Mouse (Mus musculus): ENCODE results near the gene Slc25a28. TPM values are rescaled to one million over a fixed set of nuclear protein-coding genes. Genes with fewer than 3 reads are reported as not detected.

Slc25a28 gene
- polyA plus RNA-seq, 1 experiment, result 74.4 TPM

DNA sequence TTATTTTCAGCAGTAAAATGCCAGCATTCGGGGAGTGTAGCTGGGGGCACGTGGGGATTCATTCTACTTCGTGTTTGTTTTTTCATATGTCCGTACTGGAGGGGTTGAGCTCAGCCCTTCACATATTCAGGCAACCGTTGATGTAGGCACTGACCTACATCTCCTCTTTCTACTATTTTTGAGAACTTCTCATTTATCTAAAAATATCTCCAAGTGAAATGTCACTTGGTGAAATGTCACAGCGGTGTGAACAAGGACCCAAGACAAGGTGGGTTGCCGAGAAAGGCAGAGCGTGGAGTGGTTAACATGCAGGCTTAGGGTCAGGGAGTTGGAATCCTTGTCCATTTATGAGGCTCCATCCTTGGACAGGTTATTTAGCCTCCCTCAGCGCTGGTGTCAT, 27.4 kb downstream of the Slc25a28 start:
- 65% methylated on average over 9 of the region's 9 CpGs for WGBS
- Histone ChIP-seq H3K4me3 (replicated peaks; ENCODE audit: extremely low read depth, low read depth, low read length) (no peak overlapping the region), H3K4me1 (ENCODE audit: control insufficient read depth, insufficient read depth, low read length) (no peaks in the 10 kb centered on the region)
- TF ChIP-seq POLR2A (IDR thresholded peaks at IDR 0.05; ENCODE audit: borderline replicate concordance, extremely low read depth, low read depth, low read length) (no peak), CTCF (IDR thresholded peaks at IDR 0.05; ENCODE audit: insufficient read depth, low read length) (no peak)
- no peak for DNase-seq

DNA sequence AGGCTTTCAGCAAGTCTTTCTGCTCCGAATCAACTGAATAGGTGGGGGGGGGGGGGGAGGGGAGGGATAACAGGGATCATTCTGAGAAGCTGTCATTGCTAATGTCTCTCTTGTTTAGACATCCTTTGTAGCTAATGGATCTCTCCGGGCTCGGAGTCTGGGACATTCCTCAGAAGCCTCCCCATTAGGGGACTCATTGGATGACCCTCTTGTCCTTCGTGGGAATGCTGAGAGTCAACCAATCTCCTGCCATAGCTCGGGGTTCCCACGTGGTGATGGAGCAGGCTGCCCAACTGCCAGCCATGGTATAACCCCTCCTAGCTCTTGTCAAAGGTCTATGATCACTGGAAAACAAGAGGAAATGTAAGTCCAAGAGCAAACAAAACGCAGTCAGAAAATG, 27.8 kb downstream of the Slc25a28 start:
- TF ChIP-seq CTCF (IDR thresholded peaks at IDR 0.05; ENCODE audit: insufficient read depth, low read length), result no peak
- no peak for TF ChIP-seq POLR2A (IDR thresholded peaks at IDR 0.05; ENCODE audit: borderline replicate concordance, extremely low read depth, low read depth, low read length)
- H3K4me3 ChIP-seq (replicated peaks; ENCODE audit: extremely low read depth, low read depth, low read length), result no peak overlapping the region
- WGBS, result 36% methylated on average over 7 of the region's 7 CpGs

GRCm38 (mm10) chr19:43645508-43645907, 29.2 kb downstream of the Slc25a28 start:
- DNase-seq, result no peak
- Histone ChIP-seq H3K4me3 (replicated peaks; ENCODE audit: extremely low read depth, low read depth, low read length) (no peak overlapping the region), H3K4me1 (ENCODE audit: control insufficient read depth, insufficient read depth, low read length) (no peaks in the 10 kb centered on the region)
- 85% methylated on average over 9 of the region's 9 CpGs for WGBS
- no peak for TF ChIP-seq CTCF (IDR thresholded peaks at IDR 0.05; ENCODE audit: insufficient read depth, low read length)
- TF ChIP-seq POLR2A (IDR thresholded peaks at IDR 0.05; ENCODE audit: borderline replicate concordance, extremely low read depth, low read depth, low read length), result no peak

More for the DNA sequence above, 27.8 kb downstream of the Slc25a28 start:
- H3K4me1 ChIP-seq (ENCODE audit: control insufficient read depth, insufficient read depth, low read length), result no peaks in the 10 kb centered on the region
- DNase-seq, result no peak

DNA sequence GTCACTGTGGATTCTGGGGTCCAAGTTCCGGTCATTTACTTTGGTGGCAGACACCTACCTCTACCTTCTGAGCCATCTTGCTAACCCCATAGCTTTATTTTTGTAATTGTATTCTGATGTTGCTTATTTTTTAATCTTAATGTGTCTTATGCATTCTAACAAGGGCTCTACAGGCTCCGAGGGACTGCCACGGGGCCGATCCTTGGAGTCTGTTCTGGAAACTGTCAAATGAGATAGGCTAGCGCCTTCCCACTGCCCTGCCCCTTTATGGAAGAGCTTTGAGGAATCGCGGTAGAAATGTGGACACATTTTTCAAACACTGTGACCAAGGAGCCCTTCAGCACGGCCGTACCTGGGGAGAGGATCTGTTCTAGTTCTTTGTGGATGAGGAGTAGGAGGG, 31.8 kb downstream of the Slc25a28 start:
- 78% methylated on average over 9 of the region's 9 CpGs for WGBS
- no peaks in the 10 kb centered on the region for H3K4me1 ChIP-seq (ENCODE audit: control insufficient read depth, insufficient read depth, low read length)
- no peak for DNase-seq
- TF ChIP-seq POLR2A (IDR thresholded peaks at IDR 0.05; ENCODE audit: borderline replicate concordance, extremely low read depth, low read depth, low read length), result no peak
- no peak for TF ChIP-seq CTCF (IDR thresholded peaks at IDR 0.05; ENCODE audit: insufficient read depth, low read length)
- no peak overlapping the region for H3K4me3 ChIP-seq (replicated peaks; ENCODE audit: extremely low read depth, low read depth, low read length)

- Histone ChIP-seq H3K4me1 (ENCODE audit: control insufficient read depth, insufficient read depth, low read length) (no peaks in the 10 kb centered on the region), H3K4me3 (replicated peaks; ENCODE audit: extremely low read depth, low read depth, low read length) (no peak overlapping the region)
- WGBS, result 62% methylated on average over 11 of the region's 11 CpGs
- no peak for DNase-seq
- TF ChIP-seq POLR2A (IDR thresholded peaks at IDR 0.05; ENCODE audit: borderline replicate concordance, extremely low read depth, low read depth, low read length) (no peak), CTCF (IDR thresholded peaks at IDR 0.05; ENCODE audit: insufficient read depth, low read length) (no peak)
Observed at GRCm38 (mm10) chr19:43641833-43642232, 32.8 kb downstream of the Slc25a28 start.

DNA sequence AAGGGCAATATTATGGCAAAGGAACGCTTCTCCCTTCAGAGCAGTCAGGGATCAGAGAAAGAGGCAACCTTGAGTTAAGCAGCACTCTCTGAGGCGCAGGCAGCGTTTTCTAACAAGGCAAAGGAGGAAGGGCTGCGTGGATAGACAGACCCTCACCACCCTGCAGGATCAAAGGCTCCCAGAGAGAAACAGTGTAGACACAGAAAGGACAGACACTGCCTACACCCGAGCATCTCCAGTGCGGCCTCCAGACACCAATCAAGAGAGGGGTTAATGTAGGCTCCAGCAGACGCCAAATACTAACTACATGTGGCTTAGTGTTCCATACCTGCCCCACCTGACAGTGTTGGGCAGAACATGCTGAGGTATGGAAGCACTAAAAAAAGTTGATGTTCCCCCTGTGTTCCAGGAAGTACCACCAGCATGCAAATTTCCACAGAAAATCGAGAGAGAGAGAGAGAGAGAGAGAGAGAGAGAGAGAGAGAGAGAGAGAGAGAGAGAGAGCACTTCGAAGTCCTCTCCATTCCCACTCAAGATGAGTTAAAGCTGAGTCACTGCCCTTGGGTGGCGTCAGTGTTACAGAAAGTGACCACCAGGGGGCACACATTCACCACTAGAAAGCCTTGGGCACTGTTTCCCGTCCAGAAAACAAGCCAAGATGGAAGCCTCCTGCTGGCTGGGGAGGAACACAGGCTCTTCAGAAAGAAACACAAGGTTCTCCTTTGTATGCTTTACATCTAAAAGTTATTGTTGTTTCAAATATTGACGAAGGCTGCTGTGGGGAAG, 44.0 kb downstream of the Slc25a28 start:
- 29% methylated on average over 12 of the region's 12 CpGs for WGBS
- H3K4me3 ChIP-seq (replicated peaks; ENCODE audit: extremely low read depth, low read depth, low read length), result no peak overlapping the region
- H3K4me1 ChIP-seq (ENCODE audit: control insufficient read depth, insufficient read depth, low read length), result no peaks in the 10 kb centered on the region
- TF ChIP-seq POLR2A (IDR thresholded peaks at IDR 0.05; ENCODE audit: borderline replicate concordance, extremely low read depth, low read depth, low read length) (no peak), CTCF (IDR thresholded peaks at IDR 0.05; ENCODE audit: insufficient read depth, low read length) (peak; percentile 91)
- DNase-seq, result peak; percentile 76

DNA sequence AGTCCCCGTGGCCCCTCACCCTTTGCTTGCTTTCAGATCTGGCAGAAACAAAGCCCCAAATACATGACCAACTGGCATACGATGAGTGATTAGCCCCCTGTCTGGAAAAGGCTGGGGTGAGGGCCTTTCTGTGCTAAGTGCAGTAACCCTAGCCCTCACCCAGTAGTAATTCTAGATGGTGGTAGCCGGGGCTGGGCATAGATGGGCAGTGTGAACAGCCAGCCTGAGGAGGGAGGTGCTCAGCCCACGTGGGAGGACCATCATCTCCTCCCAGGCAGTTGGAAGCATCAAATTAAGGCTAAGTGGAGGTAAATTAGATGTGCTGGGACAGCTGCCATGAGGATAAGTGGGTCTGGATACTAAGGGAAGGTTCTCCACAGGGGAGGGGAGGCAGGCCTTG, 45.6 kb downstream of the Slc25a28 start:
- no peak for DNase-seq
- 39% methylated on average over 4 of the region's 4 CpGs for WGBS
- Histone ChIP-seq H3K4me3 (replicated peaks; ENCODE audit: extremely low read depth, low read depth, low read length) (no peak overlapping the region), H3K4me1 (ENCODE audit: control insufficient read depth, insufficient read depth, low read length) (no peaks in the 10 kb centered on the region)
- TF ChIP-seq CTCF (IDR thresholded peaks at IDR 0.05; ENCODE audit: insufficient read depth, low read length) (no peak), POLR2A (IDR thresholded peaks at IDR 0.05; ENCODE audit: borderline replicate concordance, extremely low read depth, low read depth, low read length) (no peak)

DNA sequence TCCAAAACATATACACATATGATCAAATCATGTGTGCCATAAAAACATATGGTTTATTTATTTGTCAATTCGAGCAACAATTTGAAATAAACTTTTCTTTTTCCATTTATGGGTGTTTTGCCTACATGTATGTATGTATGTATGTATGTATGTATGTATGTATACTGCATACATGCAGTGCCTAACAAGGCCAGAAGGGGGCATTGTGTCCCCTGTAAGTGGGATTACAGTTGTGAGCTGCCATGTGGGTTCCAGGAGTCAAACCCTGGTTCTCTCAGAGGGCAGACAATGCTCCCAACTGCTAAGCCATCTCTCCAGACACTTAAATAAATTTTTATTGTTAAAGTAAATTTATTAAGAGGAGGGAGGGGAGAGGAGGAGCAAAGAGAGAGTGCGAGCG, 47.3 kb downstream of the Slc25a28 start:
- TF ChIP-seq POLR2A (IDR thresholded peaks at IDR 0.05; ENCODE audit: borderline replicate concordance, extremely low read depth, low read depth, low read length) (no peak), CTCF (IDR thresholded peaks at IDR 0.05; ENCODE audit: insufficient read depth, low read length) (no peak)
- WGBS, result 87% methylated on average over 3 of the region's 3 CpGs
- Histone ChIP-seq H3K4me3 (replicated peaks; ENCODE audit: extremely low read depth, low read depth, low read length) (no peak overlapping the region), H3K4me1 (ENCODE audit: control insufficient read depth, insufficient read depth, low read length) (no peaks in the 10 kb centered on the region)
- no peak for DNase-seq

GRCm38 (mm10) chr19:43626160-43626559, 48.5 kb downstream of the Slc25a28 start:
- no peak for DNase-seq
- H3K4me3 ChIP-seq (replicated peaks; ENCODE audit: extremely low read depth, low read depth, low read length), result no peak overlapping the region
- no peak for TF ChIP-seq POLR2A (IDR thresholded peaks at IDR 0.05; ENCODE audit: borderline replicate concordance, extremely low read depth, low read depth, low read length)
- no peak for TF ChIP-seq CTCF (IDR thresholded peaks at IDR 0.05; ENCODE audit: insufficient read depth, low read length)
- WGBS, result 45% methylated on average over 3 of the region's 3 CpGs
- H3K4me1 ChIP-seq (ENCODE audit: control insufficient read depth, insufficient read depth, low read length), result no peaks in the 10 kb centered on the region

DNA sequence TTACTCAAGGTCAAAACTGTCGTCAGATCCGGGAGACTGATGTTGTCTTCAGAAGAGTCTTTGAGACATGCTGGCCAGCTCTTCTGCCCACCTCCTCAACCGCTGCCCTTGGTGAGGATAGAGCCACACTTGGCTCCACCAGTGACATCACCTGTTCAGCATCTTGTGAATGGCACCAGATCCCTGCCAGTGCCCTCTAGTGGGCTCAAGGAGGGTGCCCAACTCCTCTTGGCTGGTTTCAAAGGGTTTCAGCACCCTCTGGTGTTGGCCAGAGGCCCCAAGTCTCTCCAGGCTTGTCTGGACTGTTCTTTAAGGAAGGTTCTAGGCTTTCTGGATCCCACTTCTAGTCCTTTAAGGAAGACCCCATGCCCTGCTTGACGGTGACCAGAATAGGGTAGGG, 50.8 kb downstream of the Slc25a28 start:
- peak; percentile 90 for TF ChIP-seq CTCF (IDR thresholded peaks at IDR 0.05; ENCODE audit: insufficient read depth, low read length)
- TF ChIP-seq POLR2A (IDR thresholded peaks at IDR 0.05; ENCODE audit: borderline replicate concordance, extremely low read depth, low read depth, low read length), result no peak
- Histone ChIP-seq H3K4me3 (replicated peaks; ENCODE audit: extremely low read depth, low read depth, low read length) (no peak overlapping the region), H3K4me1 (ENCODE audit: control insufficient read depth, insufficient read depth, low read length) (no peaks in the 10 kb centered on the region)
- WGBS, result 39% methylated on average over 4 of the region's 4 CpGs
- peak; percentile 34 for DNase-seq
